Mouse (Mus musculus) megakaryocyte-erythroid progenitor cell, adult 5-6 weeks (primary cell): Measurements from ENCODE around the gene Cnot3. TPM values are rescaled to one million over a fixed set of nuclear protein-coding genes. Genes with fewer than 3 reads are reported as not detected.

Source experiments
- total RNA-seq, 2 experiments: library from RNA; stranded (forward) in 1 of 2; stranded (reverse) in 1 of 2; fragments of 200-1000, 215-1000 nt in 1 of 2; fragments of >200 nt in 1 of 2; fragmentation: Nextera tagmentation in 1 of 2; gene quantifications; 2 replicates each; pipeline ENCODE4 v1.2.3; 2014 to 2017

Cnot3 gene
- total RNA-seq, 2 experiments from 2014 or later: 47.8 to 166 TPM

Other genes starting within 250 kb of the Cnot3 start
- not detected in 2 replicates for gene Cacng6, start 221.1 kb upstream of the Cnot3 start, total RNA-seq (2014; fragmentation: Nextera tagmentation)
- not detected in 2 replicates for gene Cacng6, start 221.1 kb upstream of the Cnot3 start, total RNA-seq (2017)
- 1.2 TPM in 1 of 2 replicates, not detected in the other for gene Tarm1, start 142.6 kb upstream of the Cnot3 start, total RNA-seq (2014; fragmentation: Nextera tagmentation)
- gene Tarm1, start 142.6 kb upstream of the Cnot3 start, total RNA-seq (2017): 0.19 TPM in 1 of 2 replicates, not detected in the other
- not detected in 2 replicates for gene Oscar, start 29.1 kb upstream of the Cnot3 start, total RNA-seq (2014; fragmentation: Nextera tagmentation)
- gene Oscar, start 29.1 kb upstream of the Cnot3 start, total RNA-seq (2017): not detected in 2 replicates
- gene Ndufa3, start 27.9 kb upstream of the Cnot3 start, total RNA-seq (2014; fragmentation: Nextera tagmentation): 427 and 468 TPM in 2 replicates
- gene Ndufa3, start 27.9 kb upstream of the Cnot3 start, total RNA-seq (2017): 170 and 216 TPM in 2 replicates
- gene Tfpt, start 15.3 kb upstream of the Cnot3 start, total RNA-seq (2014; fragmentation: Nextera tagmentation): 17.6 and 26.3 TPM in 2 replicates
- gene Tfpt, start 15.3 kb upstream of the Cnot3 start, total RNA-seq (2017): 38.1 and 45.9 TPM in 2 replicates
- gene Prpf31, start 15.3 kb upstream of the Cnot3 start, total RNA-seq (2014; fragmentation: Nextera tagmentation): 53.7 and 61.4 TPM in 2 replicates
- gene Prpf31, start 15.3 kb upstream of the Cnot3 start, total RNA-seq (2017): 125 and 128 TPM in 2 replicates
- 5.5 and 8.1 TPM in 2 replicates for gene Leng1, start 20.6 kb downstream of the Cnot3 start, total RNA-seq (2014; fragmentation: Nextera tagmentation)
- 7.1 and 15.2 TPM in 2 replicates for gene Leng1, start 20.6 kb downstream of the Cnot3 start, total RNA-seq (2017)
- gene Tmc4, start 32.3 kb downstream of the Cnot3 start, total RNA-seq (2014; fragmentation: Nextera tagmentation): 10.8 and 19.5 TPM in 2 replicates
- 1.7 and 8.6 TPM in 2 replicates for gene Tmc4, start 32.3 kb downstream of the Cnot3 start, total RNA-seq (2017)
- 6.6 and 9.5 TPM in 2 replicates for gene Tsen34, start 47.6 kb downstream of the Cnot3 start, total RNA-seq (2014; fragmentation: Nextera tagmentation)
- 10.3 and 18.2 TPM in 2 replicates for gene Tsen34, start 47.6 kb downstream of the Cnot3 start, total RNA-seq (2017)
- 20.2 and 26.7 TPM in 2 replicates for gene Mboat7, start 48.3 kb downstream of the Cnot3 start, total RNA-seq (2014; fragmentation: Nextera tagmentation)
- gene Mboat7, start 48.3 kb downstream of the Cnot3 start, total RNA-seq (2017): 8.5 and 18.9 TPM in 2 replicates
- 3,542 and 4,029 TPM in 2 replicates for gene Rps9, start 58.7 kb downstream of the Cnot3 start, total RNA-seq (2014; fragmentation: Nextera tagmentation)
- gene Rps9, start 58.7 kb downstream of the Cnot3 start, total RNA-seq (2017): 1,380 and 1,558 TPM in 2 replicates
- 0.69 TPM in 1 of 2 replicates, not detected in the other for gene Pirb, start 75.1 kb downstream of the Cnot3 start, total RNA-seq (2014; fragmentation: Nextera tagmentation)
- 1.5 TPM in 1 of 2 replicates, not detected in the other for gene Pirb, start 75.1 kb downstream of the Cnot3 start, total RNA-seq (2017)
- not detected in 2 replicates for gene Gm15448, start 180.4 kb downstream of the Cnot3 start, total RNA-seq (2014; fragmentation: Nextera tagmentation)
- 1.4 TPM in 1 of 2 replicates, not detected in the other for gene Gm15448, start 180.4 kb downstream of the Cnot3 start, total RNA-seq (2017)
- gene Pira2, start 199.8 kb downstream of the Cnot3 start, total RNA-seq (2014; fragmentation: Nextera tagmentation): not detected in 2 replicates
- gene Pira2, start 199.8 kb downstream of the Cnot3 start, total RNA-seq (2017): 0.19 TPM in 1 of 2 replicates, not detected in the other